Mouse (Mus musculus) E14TG2a.4 (cell line): Measurements from ENCODE around the gene Syvn1.

Experiments
- H3K27me3 ChIP-seq: 2 replicates; pipeline ENCODE4 v1.6.1; 2014; ENCODE audit warnings: low read length, control low read depth; ENCODE audit not compliant: insufficient read depth
- H3K36me3 ChIP-seq: 2 replicates; pipeline ENCODE4 v1.6.1; 2014; ENCODE audit warnings: low read length, control low read depth; ENCODE audit not compliant: insufficient read depth
- H3K4me1 ChIP-seq: replicated peaks from 2 replicates; pipeline ENCODE4 v1.6.1; 2014; ENCODE audit warnings: low read depth, low read length, control low read depth
- H3K4me3 ChIP-seq: replicated peaks from 2 replicates; pipeline ENCODE4 v1.5.1; 2014; ENCODE audit warnings: mild to moderate bottlenecking, low read length
- H3K9me3 ChIP-seq: 2 replicates; pipeline ENCODE4 v1.6.1; 2014; ENCODE audit warnings: low read length, control low read depth
- CTCF ChIP-seq: conservative IDR thresholded peaks from 2 replicates; pipeline ENCODE4 v1.5.1; 2014; ENCODE audit warnings: low read length
- NANOG ChIP-seq: IDR thresholded peaks from 2 replicates; pipeline ENCODE4 v1.6.1; 2014; ENCODE audit warnings: borderline replicate concordance, low read length, mixed read lengths
- POU5F1 ChIP-seq: IDR thresholded peaks from 2 replicates; pipeline ENCODE4 v1.6.1; 2014; ENCODE audit warnings: low read length, borderline replicate concordance

Syvn1 gene

DNA sequence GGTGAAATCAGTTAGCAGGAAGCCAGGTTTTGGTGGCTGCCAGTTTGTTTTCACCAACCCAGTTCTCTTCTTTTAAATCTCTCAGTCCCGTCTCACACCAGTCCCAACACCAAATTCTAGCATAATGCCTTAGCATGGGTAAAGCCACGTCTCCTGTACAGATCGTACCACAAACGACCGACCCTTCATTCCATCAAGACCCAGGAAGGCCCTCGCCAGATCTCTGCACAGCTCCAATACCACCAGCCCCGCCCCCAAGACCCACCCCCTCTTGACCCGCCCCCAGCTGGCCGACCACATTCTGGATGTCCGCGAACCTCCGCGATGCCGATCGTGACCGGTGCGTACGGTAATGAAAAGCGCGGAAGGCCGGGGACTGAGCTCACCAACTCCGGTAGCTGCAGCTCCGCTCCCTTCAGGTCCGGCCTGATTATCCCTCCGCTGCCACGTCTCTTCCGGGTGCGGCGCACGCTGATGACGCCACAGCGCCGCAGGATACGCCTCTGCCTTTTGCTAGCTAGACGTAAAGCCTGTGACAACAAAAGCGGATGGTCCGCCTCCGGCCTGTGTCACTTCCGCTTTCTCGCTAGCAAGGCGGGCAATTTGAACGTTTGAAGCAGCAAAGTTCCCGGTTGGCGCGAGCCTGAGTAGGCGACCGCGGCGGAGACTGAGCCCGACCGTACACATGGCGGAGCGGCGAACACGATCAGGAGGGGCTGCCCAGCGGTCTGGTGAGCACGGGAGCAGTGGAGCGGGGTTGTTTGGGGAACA, 38.3 kb downstream of the Syvn1 start, which contains the start of the genes Zfpl1 and Cdca5:
TSS of gene Zfpl1 (minus strand) at position 479 of the 771 bp plus-strand sequence.
TSS of gene Cdca5 (plus strand) at position 506 of the 771 bp plus-strand sequence.
- Histone ChIP-seq H3K4me3 (peak within 1 kb of the TSS; percentile 97), H3K27me3 (no peaks in the 10 kb centered on the region), H3K9me3 (no peaks in the 10 kb centered on the region), H3K36me3 (peaks cover 82% of the 10 kb centered on the region), H3K4me1 (peaks cover 79% of the 10 kb centered on the region)
- TF ChIP-seq CTCF (no peak), POU5F1 (no peak), NANOG (no peak)

DNA sequence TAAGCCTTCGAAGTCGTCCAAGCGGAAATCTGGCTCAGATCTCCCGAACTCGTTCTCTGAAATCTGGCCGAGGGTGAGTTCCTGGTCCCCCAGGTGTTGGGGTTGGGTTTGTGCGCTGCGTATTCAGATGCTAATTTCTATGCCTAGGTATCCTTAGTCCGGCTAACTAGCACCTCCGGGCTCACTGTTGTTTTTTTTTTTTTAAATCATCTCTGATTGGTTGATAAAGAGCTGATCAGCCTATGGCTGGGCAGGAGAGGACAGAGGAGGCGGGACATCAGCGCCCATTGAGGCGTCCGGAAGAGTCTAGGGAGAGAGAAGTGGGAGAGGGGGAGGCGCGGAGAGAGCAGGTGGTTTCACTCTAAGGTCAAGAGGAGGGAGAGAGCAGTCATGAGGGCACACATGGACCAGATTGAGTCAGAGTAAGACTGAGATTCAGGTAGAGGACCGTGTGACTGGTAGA, 39.1 kb downstream of the Syvn1 start:
- H3K4me3 ChIP-seq, result peak overlapping the region; percentile 97
- H3K4me1 ChIP-seq, result peaks cover 79% of the 10 kb centered on the region
- peak; percentile 38; the same call in 1 of the 2 replicates for TF ChIP-seq POU5F1
- no peak for TF ChIP-seq CTCF
- TF ChIP-seq NANOG, result no peak
- peaks cover 82% of the 10 kb centered on the region for H3K36me3 ChIP-seq
- H3K9me3 ChIP-seq, result no peaks in the 10 kb centered on the region
- H3K27me3 ChIP-seq, result no peaks in the 10 kb centered on the region

DNA sequence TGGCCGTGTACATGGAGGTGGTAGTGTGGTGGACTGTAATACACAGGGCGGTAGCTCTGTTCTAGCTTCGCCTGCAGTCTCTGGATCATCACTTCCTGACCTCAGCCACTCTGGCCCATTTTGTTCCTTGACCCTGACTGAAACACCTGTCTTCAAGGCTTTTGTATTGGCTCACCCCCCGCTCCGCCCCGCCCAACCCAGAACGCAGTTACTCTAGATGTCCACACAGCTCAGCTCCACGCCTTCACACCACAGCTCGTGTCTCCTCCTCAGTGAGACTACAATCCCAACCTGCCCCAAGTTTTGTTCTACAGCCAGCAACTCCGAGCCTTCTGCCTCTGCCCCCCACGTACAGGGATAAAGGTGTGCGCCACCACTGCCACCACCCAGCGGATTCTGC, 42.5 kb downstream of the Syvn1 start:
- no peaks in the 10 kb centered on the region for H3K27me3 ChIP-seq
- peak overlapping the region; percentile 45; the same call in 1 of the 2 replicates for H3K4me3 ChIP-seq
- no peak for TF ChIP-seq POU5F1
- no peak for TF ChIP-seq NANOG
- no peak for TF ChIP-seq CTCF
- H3K36me3 ChIP-seq, result peaks cover 82% of the 10 kb centered on the region
- H3K4me1 ChIP-seq, result peaks cover 84% of the 10 kb centered on the region
- H3K9me3 ChIP-seq, result no peaks in the 10 kb centered on the region

DNA sequence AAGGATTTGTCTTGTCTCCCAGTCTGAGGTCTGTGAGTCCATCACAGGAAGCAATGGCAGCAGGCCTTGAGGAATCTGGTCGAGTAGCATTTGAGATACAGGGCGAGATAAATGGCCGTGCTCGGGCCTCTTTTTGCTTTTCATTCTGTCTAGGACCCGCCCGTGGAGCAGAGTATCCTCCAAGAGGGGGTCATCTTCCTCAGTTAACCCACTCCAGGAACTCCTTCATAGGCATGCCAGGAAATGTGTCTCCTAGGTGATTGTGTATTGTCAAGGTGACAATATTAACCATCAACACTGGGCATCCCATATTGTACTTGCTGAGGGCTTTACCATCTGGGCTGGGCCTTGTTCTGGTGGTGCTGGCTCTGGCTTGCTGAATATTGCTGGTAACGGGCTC, 47.7 kb downstream of the Syvn1 start, which contains the start of gene AC131692.1:
TSS of gene AC131692.1 (plus strand) at position 301 of the 400 bp plus-strand sequence.
- H3K36me3 ChIP-seq, result peaks cover 99% of the 10 kb centered on the region

DNA sequence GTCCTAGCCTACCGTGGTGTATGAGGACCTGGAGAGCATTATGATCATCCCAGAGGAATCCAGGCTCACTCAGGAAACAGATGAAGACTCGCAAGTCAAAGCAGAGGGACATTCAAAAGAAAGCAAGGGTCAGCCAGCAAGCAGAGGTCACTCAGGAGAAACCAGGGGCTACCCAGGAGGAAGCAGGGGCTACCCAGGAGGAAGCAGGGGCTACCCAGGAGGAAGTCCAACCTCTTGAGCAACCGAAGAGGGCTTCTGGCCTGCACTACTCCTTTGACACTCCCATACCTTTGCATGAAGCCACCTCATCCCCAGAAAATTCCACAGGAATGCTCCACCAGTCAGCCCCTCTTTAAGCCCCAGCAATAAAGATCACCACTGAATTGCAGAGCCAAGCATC, 51.5 kb downstream of the Syvn1 start:
- H3K27me3 ChIP-seq, result no peaks in the 10 kb centered on the region
- TF ChIP-seq NANOG (no peak), POU5F1 (no peak), CTCF (no peak)
- peaks cover 64% of the 10 kb centered on the region for H3K4me1 ChIP-seq
- H3K36me3 ChIP-seq, result peaks cover 81% of the 10 kb centered on the region
- no peaks in the 10 kb centered on the region for H3K9me3 ChIP-seq
- no peak overlapping the region for H3K4me3 ChIP-seq

More for the DNA sequence above, 47.7 kb downstream of the Syvn1 start, which contains the start of gene AC131692.1:
- H3K4me1 ChIP-seq, result peaks cover 71% of the 10 kb centered on the region
- TF ChIP-seq CTCF (no peak), NANOG (no peak), POU5F1 (no peak)
- H3K4me3 ChIP-seq, result no peak within 1 kb of the TSS
- H3K9me3 ChIP-seq, result no peaks in the 10 kb centered on the region
- H3K27me3 ChIP-seq, result no peaks in the 10 kb centered on the region

DNA sequence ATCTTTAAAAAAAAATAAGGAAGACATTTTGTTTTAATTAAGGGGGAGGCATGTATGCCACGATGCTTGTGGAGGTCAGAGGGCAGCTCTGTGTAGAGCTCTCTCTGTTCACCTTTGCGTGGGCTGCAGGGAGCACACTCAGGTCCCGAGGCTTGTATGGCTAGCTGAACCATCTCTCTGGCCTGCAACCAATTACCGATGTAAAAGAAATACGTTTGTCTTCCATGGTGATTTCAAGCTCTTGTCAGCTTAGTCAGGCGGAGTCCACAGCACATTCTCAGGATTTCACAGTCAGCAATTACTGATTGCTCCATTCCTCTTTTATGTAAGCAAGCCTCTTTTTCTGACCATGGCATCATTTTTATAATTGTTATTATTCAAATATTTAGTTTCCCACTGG, 54.8 kb downstream of the Syvn1 start:
- no peaks in the 10 kb centered on the region for H3K9me3 ChIP-seq
- no peak overlapping the region for H3K4me3 ChIP-seq
- no peak for TF ChIP-seq POU5F1
- no peak for TF ChIP-seq CTCF
- TF ChIP-seq NANOG, result no peak
- no peaks in the 10 kb centered on the region for H3K27me3 ChIP-seq
- H3K4me1 ChIP-seq, result peaks cover 51% of the 10 kb centered on the region
- peaks cover 62% of the 10 kb centered on the region for H3K36me3 ChIP-seq

DNA sequence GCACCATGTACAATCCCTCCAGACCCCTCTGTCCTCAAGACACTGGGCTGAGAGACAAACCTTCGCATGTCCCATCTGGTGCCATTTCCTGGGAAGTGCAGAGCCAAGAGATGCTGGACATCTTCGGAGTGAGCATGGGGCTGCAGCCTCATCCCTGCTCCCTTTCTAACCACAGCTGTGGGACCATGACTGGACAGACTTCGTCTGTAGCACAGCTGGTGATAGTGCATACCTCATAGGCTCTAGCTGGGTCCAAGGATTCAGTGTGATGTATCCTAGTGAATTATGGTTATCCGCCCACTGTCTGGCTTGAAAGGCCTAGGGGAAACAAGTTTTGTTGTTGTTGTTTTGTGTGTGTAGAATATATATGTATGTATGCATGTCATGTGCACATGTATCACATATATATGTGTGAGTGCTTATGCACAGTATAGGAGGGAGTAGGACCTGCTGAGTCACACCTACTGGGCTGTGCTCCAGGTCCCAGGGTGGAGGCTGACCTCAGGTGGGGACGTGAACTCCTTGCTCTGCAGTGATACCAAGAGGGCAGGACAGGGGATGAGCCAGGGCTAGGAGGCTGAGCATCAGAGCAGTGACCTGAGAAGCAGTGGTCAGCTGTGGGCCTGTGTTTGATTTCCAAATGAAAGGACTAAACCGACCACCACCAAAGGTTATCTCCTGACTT, 55.9 kb downstream of the Syvn1 start:
- Histone ChIP-seq H3K27me3 (no peaks in the 10 kb centered on the region), H3K36me3 (peaks cover 59% of the 10 kb centered on the region), H3K4me3 (no peak overlapping the region), H3K9me3 (no peaks in the 10 kb centered on the region), H3K4me1 (peaks cover 53% of the 10 kb centered on the region)
- TF ChIP-seq NANOG, result no peak
- TF ChIP-seq CTCF, result no peak
- TF ChIP-seq POU5F1, result no peak
